Mouse (Mus musculus): ENCODE measurements at regions not wholly inside any gene's neighbourhood (a gene's known extent, or its start where the extent isn't known, plus 50 kb on each side); places are given as distances from the start of the nearest gene placed in this dataset.

DNA sequence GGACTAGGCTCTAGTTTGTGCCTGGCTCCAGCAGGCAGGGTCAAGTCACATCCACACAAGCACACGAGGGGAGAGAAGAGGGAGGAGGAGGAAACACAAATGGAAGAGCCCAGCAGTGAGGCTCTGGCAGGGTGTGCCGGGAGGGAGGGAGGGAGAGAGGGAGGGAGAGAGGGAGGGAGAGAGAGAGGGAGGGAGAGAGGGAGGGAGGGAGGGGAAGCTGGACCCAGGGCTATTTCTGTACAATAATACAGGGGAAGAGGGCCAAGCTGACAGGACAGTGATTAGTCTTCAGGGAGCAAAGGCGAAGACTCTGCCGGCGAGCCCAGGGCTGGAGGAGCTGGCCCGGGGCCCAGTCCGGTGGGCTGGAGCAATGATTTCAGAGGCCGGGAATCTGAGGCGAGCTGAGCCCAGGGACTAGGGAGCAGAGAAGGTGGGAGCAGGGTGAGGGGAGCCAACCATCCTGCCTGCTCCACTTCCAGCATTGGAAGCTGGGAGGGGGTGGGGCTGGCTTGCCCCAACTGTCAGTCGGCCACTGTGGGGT is 155.6 kb downstream of the Efnb1 start:
- peak; percentile 28 for DNase-seq (ENCODE audit: low spot score)

- DNase-seq (ENCODE audit: low spot score): no peak
Observed at GRCm38 (mm10) chrX:99287988-99288387, 152.1 kb downstream of the Efnb1 start.

- DNase-seq (ENCODE audit: low spot score): no peak
Observed at GRCm38 (mm10) chrX:99286876-99287275, 150.9 kb downstream of the Efnb1 start.

- DNase-seq (ENCODE audit: low spot score): peak; percentile 16
Observed at GRCm38 (mm10) chrX:99285611-99286010, 149.7 kb downstream of the Efnb1 start.

GRCm38 (mm10) chrX:99280991-99281390 is 145.1 kb downstream of the Efnb1 start:
- DNase-seq (ENCODE audit: low spot score): no peak

GRCm38 (mm10) chrX:99280543-99280942 is 144.6 kb downstream of the Efnb1 start:
- DNase-seq (ENCODE audit: low spot score): no peak

DNA sequence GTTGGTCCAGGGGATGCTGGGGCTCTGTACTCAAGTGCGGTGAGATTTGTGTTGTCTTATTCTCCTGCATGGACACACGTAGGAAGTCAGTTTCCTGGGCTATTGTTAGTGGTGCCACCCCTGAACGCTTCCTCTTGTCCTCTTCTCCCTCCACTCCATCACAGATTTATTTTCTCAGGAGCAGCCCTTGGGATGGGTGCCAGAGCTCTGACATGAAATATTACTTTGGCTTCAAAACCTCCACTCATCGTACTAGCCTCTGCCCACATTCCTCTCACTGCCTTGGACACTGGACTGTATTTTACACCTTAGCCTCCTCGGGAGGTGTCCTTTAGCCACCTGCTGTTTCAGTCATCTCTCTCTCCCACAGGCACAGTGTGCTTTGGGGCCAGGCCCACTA is 139.6 kb downstream of the Efnb1 start:
- DNase-seq (ENCODE audit: low spot score): peak; percentile 20

- DNase-seq (ENCODE audit: low spot score): no peak
Observed at GRCm38 (mm10) chrX:99271908-99272307, 136.0 kb downstream of the Efnb1 start.

DNA sequence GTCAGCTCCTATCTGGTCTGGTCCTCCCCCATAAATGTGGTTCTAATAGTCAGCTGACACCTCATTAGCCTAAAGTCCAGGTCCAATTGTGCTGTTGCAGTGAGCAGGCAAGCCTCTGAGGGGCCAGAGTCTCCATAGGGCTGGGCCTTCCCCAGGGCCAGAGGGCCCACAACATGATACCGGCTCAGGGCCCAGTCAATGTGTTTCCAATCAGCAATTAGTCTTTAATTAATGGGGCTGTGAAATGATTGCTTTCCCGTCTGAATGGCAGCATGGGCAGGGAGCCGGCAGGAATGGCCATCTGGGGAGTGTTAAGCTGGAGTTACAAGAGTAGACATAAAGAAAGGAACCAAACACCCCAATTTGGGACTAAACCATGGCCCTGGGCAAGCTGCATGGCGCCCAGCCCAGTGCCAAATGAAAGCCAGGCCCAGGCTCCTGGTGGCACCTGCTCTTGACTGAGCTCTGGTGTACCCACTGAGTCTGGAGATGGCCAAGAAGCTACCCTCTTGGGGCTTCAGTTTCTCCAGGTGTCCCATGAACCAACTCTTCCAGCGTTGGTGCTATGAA is 113.2 kb downstream of the Efnb1 start:
- no peak for DNase-seq (ENCODE audit: low spot score)

- DNase-seq (ENCODE audit: low spot score): no peak
Observed at GRCm38 (mm10) chrX:99248181-99248580, 112.3 kb downstream of the Efnb1 start.

DNA sequence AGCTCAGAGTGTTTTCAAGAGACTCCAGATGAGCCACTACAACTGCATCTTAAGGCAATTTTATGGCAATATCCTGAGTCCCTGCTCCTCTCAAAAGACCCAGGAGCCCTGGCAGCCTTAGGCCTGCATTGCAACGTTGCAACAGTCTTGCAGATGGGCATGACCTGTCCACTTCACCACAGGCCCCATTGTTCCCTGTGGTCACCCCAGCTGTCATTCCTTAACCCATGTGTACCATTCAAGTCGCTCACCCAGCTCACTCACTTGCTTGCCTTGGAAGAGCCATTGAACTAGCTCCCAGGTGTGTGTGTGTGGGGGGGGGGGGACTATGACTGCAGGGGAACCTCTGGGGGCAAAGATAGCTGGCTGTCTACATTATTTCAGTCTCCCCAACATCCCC is 110.8 kb downstream of the Efnb1 start:
- no peak for DNase-seq (ENCODE audit: low spot score)

GRCm38 (mm10) chrX:99246051-99246450 is 110.1 kb downstream of the Efnb1 start:
- DNase-seq (ENCODE audit: low spot score): no peak

- DNase-seq (ENCODE audit: low spot score): no peak
Observed at GRCm38 (mm10) chrX:99245541-99245940, 109.6 kb downstream of the Efnb1 start.

GRCm38 (mm10) chrX:99243251-99243650 is 107.3 kb downstream of the Efnb1 start:
- DNase-seq (ENCODE audit: low spot score): peak; percentile 48

- DNase-seq (ENCODE audit: low spot score): no peak
Observed at GRCm38 (mm10) chrX:99241684-99242118, 105.8 kb downstream of the Efnb1 start.

- no peak for DNase-seq (ENCODE audit: low spot score)
Observed at GRCm38 (mm10) chrX:99233035-99233434, 97.1 kb downstream of the Efnb1 start.

DNA sequence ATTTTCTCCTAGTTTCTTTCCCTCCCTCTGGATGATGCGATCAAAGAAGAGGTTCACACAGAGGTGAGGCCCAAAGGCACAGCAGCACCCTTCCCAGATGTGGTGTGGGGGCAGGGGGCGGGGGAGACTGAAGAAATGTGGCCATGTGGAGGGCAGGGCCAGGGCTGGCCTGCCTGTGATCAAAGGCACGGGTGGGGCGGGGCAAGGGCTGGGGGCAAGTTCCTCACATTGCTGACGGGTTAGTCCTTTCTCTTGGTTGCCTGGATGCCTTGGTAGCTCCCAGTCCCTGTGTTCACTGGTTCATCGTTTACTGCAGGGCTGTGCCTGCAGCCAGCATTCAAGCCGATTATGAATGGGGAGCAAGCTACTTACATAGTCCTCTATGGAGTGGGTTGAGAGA is 96.4 kb downstream of the Efnb1 start:
- DNase-seq (ENCODE audit: low spot score): no peak

DNA sequence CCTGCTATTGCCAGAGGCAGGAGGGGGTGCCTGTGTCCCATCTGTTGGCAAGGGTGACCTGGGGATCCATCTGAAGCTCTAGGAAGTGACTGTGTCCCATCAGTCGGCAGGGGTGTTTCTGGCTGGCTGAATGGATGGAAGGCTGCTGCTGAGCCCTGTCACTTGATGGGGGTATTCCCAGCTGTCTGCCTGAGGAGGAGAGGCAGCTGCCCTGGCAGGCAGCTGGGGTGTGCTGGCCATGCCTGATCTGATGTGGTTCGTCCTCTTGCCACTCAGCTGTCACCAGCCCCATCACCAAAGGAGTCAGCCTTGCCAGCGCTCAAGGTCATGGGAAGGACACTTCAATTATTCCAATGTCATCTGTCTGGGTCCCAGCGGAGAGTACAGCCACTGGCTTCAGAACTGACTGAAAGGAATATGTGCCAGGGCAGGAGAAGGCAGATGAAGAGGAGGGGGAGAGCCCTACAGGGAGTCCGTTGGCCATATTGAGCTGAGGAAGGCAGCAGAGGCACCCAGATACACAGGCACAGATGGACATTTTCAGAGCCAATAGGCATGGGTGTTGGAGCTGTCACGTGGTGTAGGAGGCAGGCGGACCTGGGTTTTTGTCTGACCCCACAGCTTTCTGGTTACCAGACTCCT is 89.3 kb downstream of the Efnb1 start:
- DNase-seq (ENCODE audit: low spot score): no peak

- DNase-seq (ENCODE audit: low spot score): no peak
Observed at GRCm38 (mm10) chrX:99222017-99222416, 86.1 kb downstream of the Efnb1 start.

- DNase-seq (ENCODE audit: low spot score): no peak
Observed at GRCm38 (mm10) chrX:99220674-99221455, 84.9 kb downstream of the Efnb1 start.

GRCm38 (mm10) chrX:99218213-99218612 is 82.3 kb downstream of the Efnb1 start:
- no peak for DNase-seq (ENCODE audit: low spot score)

DNA sequence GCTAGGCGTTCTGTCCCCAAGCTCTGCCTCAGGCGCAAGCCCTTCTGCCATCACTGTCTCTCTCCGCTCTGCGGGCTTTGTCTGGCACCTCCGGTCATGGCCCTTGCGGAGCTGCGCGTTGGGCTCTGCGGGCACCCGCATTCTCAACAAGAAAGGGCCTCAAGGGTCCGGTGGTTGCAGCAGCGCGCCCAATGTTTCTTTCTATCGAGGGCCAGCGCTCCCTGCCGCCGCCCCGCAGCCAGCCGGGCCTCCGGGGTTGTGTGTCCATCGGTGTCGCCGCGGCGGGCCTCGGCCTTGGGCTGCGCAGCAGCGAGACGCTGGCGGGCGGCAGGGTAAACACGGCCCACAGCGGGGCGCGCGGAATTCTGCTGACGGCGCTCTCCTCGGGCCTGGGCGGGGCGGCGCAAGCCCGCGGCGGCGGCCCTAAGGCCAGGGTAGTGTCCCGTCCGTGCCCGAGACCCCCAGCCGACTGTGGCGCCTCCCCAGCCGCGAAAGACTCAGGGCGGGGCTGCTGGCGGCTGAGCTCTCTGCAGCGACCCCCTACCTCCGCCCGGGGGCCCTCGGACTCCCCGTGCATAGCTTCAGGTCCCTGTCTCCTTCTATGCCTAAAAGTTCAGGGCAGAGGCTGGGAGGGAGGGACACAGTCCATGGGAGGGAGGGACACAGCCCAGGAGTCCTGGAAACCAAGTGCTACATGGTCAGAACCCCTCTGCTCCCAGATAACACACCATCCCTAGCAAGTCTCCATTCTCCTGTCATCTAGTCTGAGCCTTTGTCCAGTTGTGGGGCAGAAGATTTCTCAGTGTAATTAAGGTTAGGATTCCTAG is 80.9 kb downstream of the Efnb1 start:
- no peak for DNase-seq (ENCODE audit: low spot score)
